Mouse (Mus musculus) testis, postnatal 10 days (tissue): ENCODE data around the gene Map2k6.

Source experiments
- DNase-seq: peaks from one replicate; pipeline ENCODE4 v3.0.0; 2021; ENCODE audit warnings: low spot score

Map2k6 gene

DNA sequence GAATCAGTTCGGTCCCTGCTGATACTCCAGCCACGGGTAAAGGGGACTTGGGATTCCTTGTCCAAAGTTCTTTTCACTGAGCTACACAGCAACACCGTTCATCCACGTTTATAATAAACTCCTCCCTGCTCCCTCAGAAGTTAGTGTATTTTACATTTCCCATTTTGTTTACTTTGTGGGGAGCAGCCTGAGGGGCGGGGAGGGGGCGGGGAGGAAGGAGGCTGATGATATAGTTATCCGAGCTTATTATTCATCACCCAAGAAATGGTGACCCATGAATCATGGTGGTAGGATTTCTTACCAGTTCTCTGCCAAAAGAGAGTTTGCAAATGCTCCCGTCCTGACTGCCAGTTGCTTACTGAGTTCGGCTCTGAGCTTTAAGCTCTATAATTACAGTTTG lies 6.7 kb downstream of the Map2k6 start:
- DNase-seq = no peak

DNA sequence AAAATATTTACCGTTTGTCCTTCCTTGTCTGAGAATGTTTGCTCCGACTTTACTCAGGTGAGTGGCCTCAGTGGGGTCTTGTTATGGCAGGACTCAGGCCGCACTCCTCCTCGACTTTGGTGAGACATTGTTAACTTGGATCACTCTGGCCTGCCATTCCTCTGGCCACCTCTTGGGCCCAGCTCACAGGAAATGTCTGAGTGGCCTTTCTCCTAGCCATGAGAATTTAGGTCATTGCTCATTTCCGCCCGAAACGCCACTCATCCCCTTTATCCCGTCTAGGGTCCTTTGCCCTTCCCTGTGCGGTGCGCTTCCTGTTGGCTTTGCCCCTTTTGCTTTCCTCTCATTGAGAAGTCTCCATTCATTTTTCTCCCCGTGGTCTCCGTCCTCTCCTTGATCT lies 10.2 kb downstream of the Map2k6 start:
- DNase-seq = no peak

DNA sequence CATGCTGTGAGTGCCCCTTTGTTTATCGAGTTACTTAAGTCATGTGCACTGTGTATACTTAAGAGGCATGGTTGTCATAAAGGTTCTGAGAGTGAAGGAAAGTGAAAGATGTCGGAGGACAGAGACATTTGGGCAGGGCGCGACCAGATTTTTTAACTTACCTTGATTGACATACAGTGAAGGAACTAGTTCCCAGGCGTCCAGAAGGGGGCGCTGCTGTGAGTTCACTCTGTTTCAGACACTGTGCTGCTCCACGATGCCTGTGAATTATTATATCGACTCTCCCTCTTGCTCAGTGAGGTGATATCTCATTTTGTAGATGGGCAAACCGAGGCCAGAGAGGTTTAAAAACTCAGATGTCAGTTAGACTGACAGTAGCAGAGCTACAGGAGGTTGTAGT lies 10.9 kb downstream of the Map2k6 start:
- DNase-seq = peak; percentile 75

DNA sequence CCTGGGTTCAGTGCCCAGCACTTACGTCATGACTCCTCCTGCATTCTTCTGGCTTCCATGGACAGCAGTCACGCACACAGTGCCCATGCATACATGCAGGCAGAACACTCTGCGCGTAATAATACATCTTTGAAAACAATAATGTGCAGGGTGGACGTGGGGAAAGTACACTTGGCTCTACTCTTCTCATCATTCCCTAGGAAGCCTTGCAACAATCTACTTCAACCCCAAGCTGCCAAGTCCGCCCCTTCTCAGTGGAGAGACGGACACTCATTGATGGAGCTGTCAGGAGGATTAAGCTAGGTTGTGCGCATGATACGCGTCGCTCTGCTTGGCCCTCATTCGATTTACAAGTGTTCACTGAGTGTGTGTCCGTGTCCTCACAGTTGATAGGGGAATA lies 12.7 kb downstream of the Map2k6 start:
- DNase-seq = no peak

DNA sequence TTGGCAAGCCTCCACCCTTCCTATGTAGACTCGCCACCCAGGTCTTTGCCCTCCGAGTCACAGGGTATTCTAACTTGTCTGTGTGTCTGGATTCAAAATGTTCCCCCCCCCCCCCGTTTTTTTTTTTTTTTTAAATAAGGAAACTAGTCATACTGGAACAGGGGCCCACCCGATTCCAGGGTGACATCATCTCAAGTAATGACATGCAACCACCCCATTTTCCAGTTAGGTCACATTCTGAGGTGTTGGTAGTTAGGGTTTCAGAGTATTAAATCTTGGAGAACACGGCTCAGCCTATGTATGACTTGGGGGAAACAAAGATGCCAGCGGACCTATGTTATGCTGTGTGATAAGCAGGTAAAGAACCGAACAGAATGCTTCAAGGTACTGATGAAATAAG lies 15.3 kb downstream of the Map2k6 start:
- no peak for DNase-seq

DNA sequence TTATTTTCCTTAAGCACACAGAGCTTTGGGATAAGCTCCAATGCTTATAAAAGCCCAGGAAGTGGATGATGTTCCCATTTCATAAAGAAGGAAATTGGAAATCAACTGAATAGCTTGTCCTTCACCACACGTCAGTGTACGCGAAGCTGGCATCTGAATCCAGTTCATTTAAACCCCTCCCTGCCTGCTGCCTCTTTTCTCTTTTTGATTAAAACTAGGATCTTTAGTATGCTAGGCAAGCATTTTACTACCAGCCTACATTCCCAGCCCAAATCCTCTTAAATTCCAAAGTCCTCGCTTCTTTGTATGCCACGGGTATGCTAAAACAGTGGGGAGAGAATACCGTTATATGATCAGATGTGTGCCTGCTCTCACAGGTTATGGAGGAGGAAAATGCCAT lies 17.8 kb downstream of the Map2k6 start:
- DNase-seq = no peak

DNA sequence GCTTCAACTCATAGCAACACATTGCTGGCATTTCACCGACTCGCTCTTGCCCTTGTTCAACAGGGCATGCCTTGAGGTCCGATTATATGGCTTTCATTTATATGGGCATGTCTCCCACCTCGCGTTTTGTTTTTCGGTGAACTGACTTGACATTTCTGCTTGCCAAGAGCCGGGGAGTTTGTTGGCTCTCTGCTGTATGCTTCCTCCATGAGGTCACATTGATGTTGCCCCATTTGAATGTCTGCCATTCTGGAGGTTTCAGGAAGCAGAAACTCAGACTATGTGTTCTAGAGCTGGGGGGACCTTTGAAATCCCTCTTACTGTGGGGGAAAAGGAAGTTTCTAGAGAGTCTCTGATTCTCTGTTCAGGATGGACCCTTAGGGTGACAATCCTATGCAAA lies 21.5 kb downstream of the Map2k6 start:
- DNase-seq = no peak

DNA sequence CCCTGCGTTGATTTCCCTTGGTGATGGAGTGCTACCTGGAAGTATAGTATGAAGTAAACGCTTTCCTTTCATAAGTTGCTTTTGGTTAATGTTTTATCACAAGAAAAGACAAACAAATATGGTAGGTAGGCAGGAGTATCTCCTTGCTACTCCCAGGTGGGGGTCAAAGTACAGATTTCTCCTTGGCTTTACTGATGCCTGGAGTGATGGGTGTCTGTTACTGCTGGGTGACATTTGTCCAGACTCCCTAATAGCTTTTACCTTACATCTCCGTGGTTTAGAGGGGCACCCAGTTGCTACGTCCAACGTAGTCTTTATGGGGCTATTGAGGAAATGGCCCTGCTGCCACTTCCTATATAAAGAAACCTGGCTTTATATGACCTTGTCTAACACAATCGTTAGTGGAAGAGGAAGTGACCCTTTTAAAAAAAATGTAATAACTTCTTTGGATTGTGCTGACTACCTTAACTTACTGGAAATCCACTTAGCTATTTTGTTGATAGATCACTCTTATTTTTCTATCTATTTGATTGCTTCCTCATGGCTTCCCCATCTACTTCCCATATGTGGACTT lies 27.7 kb downstream of the Map2k6 start:
- no peak for DNase-seq

DNA sequence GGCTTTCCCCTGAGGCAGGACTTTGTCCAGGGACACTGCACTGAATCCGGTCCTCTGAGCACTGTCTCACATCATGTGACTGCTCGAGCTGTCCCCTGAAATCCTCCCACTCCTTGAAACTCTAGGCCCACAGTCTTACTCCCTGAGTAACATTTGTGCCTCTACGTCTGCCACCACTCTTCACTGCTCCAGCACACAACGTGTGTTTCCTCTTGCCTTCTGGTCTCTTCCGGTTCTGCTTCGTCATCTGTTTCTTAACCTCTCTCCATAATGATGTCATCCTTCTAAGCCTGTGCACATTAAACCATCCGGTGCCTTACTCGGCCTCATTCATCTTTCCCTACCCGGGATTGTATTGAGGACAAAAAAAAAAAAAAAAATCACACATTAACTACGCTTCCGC lies 28.2 kb downstream of the Map2k6 start:
- DNase-seq = no peak

DNA sequence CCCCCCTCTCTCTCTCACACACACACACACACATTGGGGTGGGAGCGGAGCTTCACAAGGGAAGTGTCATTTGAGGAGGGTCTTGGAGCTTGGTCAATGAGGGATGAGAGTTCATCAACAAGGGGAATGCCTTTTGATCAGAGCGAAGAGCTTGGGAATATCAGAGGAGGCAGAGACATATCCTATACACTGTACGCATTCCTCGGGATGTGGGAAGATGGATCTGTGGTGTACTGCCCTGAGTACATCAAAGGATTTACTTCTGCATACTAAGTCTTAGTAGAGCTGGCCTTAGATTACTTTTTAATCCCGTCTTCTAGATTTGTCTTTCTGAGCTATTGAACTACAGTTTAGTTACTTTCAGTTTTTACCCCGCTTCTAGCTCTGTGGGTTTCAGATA lies 30.1 kb downstream of the Map2k6 start:
- no peak for DNase-seq

DNA sequence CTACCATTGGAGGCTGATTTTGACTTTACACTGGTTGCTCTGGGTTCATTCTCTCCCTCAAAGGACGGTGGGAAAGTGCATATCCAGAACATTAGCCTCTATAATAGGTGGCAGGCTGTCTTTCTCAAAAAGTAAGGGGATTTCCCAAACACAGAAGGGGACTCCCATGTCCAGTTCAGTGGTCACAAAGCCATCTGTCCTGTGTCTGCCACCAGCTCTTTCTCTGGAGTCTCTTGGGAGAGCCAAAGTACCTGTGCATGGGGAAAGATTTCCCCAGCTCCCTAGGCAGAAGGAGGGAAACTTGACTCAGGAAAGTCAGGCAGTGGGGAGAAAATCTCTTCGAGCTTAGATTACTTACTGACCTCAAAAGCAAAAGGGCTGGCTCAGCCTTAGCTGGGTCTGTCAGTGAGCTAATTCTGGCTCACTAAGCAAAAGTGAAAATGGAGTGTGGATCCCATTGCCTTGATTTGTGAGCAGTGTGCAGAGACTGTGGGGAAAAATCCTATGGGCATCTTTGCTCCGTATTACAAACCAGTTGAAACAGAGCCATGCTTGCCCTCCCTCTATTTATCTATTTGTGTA lies 31.0 kb downstream of the Map2k6 start:
- no peak for DNase-seq

DNA sequence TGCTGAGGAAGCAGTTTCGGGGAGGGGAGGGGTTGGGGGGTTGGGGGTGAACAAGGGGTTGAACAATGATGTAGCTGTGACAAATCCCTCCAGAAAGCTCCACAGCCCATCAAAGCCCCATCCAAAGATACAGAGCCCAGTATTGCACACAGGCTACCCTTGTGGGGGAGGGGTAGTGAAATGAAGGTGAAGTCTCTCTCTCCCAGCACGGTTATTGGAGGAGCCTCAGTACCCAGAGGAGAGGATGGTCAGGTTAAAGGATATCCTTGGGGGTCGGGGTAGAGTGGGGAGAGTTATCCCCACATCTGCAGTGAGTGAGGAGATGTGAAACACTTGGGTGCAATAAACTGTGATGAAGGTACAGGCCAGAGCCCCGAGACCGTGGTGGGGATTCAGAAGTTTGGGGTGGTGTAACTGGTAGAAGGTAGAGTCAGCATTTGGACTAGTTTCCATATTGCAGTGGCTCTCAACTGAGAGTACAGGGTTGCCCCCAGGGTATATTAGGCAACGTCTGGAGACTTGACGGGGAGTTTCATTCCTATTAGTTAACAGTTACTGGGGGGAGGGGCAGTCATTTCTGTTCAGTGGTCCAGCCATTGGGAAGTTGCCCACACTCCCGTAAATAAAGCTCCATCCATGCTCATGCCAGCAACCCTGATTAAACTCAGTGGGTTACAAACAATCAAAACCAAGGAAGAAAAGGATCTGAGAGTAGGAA lies 37.1 kb downstream of the Map2k6 start:
- no peak for DNase-seq

DNA sequence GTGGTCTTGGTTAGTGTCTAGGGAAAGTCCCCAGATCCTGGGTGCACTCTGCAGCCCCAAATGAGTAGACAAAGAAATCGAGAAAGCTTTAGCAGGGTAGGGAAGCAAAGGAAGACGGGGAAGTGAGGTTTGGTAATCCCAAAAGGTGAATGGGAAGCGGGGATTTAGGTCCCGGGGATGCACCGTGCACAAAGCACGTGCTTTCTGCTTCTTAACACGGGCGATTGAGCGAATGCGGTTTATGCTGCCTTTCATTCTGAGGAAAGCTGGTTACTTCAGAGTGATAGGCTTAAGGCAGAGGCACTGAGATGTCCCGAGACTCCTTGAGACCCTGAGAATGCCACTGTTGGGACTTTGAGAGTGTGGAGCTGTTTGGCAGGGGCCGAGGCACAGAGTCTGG lies 38.1 kb downstream of the Map2k6 start:
- DNase-seq = no peak

DNA sequence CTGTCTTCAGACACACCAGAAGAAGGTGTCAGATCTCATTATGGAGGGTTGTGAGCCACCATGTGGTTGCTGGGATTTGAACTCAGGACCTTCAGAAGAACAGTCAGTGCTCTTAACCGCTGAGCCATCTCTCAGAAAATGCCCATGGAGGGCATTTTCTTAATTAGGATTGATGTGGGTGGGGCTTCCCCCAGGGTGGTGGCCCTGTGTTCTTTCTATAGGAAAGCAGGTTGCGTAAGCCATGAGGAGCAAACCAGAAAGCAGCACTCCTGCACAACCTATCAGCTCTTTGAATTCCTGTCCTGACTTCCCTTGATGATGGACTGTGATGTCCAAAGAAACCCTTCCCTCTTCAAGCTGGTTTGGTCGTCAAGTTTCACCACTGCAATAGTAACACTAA lies 39.2 kb downstream of the Map2k6 start:
- DNase-seq = no peak

DNA sequence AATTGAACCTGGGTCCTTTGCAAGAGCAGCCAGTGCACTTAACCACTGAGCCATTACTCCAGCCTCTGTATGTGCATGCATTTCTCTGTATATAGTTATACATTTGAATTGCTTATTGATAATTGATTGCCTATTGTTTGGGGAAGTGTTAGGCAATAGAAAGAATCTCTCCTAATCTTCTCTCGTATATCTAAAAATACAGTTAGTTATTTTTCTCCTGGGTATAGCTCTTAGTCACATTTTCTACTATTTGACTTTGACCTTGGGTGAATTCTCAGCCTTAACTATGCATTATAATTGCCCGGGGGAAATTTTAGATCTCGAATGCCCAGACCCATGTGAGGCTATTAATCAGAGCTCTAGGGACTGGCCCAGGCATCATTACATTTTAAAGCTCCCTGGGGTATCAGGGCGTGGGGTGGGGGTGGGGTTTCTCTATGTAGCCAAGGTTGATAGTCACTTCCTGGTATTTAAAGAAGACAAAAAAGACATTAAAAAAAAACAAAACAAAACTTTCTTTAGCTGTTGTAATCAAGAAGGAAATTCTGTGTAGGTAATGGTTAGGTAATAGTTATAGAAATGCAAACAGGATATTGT lies 39.9 kb downstream of the Map2k6 start:
- DNase-seq = no peak

DNA sequence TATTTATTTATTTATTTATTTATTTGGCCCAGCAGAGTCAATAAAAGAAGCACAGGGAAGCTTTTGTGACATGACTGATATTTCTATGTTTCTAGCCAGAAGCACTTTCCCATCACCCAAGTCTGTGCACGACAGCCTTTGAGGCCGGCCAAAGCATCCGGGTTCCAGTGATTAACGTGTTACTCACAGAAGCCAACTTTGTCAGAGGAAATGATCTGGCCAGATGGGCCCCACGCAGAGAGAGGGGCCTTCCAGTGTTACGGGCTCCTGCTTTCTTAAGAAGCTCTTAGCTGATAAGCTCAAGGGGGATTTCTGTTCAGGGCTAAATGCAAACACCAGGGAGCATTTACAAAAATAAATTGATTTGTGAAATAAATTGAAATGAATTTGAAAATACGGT lies 40.4 kb downstream of the Map2k6 start:
- no peak for DNase-seq

DNA sequence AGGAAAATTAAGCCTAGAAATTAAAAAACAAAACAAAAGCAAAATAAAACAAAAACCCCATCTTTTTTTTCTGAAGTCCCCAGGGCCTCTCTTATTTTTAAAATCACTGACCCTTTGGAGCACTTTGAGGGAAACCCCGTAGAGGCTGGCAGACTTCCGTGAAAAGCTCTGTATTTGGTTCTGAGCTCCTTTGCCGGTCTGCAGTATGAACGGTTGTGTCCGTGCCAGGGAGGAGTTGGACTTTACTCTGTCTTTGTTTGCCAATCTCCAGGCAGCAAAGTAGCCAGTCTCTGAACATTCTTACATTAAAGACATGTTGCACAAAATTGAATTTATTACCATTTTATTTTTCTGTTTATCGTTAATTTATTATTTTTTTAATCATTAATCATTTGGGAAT lies 45.7 kb downstream of the Map2k6 start:
- DNase-seq = no peak

DNA sequence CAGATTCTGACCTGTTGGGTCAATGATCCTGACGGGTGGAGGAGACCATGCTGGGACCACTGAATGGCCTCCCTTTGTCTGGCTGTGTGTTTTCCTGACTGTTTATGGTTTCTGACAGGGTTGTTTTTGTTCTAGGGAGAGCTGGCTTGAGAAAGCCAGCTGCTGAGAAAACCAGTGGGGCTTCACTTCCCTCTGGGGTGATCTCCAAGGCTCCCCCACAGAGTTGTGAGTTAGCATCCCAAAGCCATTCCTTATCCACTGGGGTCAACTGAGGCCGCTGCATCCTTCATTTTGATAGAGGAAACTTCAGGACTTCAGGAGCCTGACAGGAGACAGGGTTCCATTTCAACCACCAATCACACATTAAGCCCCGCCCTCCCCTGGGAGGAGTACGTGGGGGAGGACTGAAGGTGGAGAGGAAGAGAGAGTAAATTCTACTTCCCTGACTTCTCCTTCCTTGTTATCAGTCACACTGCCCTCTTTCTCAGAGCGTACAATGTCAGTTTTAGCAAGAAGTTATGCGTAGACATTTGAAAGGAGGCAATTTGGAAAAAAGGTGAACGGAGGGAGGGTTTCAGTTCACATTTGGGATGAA lies 49.3 kb downstream of the Map2k6 start:
- DNase-seq = peak; percentile 57

DNA sequence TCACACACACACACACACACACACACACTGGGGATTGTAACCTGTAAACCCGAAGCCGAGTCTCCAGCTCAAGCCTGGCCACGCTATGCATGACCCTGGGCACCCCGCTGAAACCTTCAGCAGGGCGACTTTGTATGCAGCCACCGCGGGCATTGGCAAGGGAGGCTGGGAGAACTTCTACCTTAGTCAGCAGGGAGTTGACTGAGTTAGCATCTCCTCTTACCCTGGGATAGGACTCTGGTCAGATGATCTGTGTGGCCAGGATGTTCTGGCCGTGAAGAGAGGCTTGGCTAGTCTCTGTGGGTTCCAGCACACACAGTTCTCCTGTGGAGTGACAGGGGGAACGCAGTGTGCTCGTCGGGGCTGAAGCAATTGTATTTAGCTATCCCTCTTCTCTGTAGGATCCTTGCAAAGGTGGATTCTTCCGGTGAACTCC lies 49.8 kb downstream of the Map2k6 start:
- DNase-seq = no peak

DNA sequence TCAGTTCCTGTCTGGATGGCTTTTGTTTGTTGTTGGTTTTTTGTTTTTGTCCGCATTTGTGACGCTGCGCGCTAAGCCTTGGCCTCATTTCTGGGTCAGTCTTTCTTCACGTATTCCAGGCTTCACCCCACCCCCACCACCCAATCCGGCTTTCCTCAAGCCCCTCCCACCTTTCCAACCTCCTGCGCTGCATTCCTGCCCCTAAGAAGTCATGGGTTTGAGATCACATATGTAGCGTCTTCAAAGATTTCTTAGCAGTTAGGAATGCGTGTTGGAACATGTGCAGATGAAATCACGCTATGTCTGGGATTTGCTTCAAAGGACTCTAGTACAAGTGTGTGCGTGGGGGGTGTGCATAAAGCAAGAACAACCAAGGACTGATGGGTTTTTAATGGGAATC lies 50.3 kb downstream of the Map2k6 start:
- no peak for DNase-seq

DNA sequence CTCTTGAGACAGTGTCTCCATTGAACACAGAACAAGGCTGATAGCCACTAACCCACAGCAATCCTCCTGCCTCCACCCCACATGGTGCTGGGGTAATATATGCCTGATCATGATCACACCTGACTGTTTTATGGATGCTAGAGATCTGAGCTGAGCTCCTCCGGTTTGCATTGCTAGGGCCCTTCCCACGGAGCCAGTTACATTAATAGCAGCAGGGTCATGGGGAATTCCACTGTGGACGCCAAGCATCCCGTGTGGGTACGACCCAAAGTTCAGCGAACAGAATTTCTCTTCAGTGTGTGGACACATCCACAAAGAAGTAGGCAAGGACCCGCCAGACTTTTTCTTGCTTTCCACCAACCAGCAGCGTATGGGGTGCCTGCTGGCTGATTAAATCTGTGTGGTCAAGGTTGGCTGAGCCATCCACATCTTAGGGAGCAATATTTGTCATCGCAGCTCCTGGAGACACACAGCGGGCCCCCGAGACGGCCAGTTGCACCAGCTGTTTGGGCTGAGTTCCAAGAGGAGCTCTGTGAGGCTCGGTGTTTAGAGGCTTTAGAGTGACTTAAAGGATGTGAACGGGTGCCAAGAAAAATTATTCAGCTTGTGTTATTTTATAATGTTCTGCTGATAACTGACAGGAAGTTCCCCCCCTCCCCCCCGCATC lies 51.3 kb downstream of the Map2k6 start:
- DNase-seq = no peak

DNA sequence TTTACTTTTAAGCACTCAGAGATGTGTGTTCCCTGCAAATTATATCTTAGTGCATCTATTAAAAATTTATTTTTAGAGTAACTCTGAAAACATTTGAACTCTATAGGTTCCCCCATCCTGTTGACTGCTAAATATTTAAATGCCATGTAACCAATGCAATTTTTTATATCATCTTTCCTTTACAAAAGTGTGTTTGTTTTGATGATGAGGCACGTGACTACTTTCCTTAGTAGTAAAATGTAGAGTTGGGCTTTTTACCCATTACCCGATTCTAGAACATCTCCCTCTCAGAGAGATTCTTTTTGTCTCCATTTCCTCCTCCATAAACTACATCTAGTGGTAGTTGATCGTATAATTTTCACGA lies 51.8 kb downstream of the Map2k6 start:
- DNase-seq = no peak

DNA sequence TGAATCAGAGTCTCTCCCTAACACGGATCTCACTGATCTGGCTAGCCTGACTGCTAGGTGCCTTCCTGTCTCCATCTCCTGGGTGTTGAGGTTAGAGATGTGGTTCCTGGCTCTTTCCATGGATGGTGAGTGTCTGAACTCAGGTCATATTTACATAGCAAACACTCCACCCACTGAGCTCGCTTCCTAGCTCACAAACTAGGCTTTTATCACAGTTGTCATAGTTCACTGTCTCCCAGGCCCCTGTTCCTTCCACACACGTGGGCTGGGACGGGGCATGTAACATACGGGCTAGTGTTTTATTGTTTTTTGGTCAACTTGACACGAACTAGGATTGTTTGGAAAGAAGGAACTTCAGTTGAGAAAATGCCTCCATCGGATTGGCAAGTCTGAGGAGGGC lies 52.7 kb downstream of the Map2k6 start:
- no peak for DNase-seq
